Mouse (Mus musculus): ENCODE data around the gene Rnase11.

- TF ChIP-seq CTCF (IDR thresholded peaks at IDR 0.05; ENCODE audit: low read depth, low read length) (no peak), POLR2A (IDR thresholded peaks at IDR 0.05; ENCODE audit: insufficient read depth, low read length) (no peak)
Observed at GRCm38 (mm10) chr14:51054243-51055237, 4.6 kb upstream of the Rnase11 start.

Measured in ES-Bruce4 (cell line).